21 mouse cellular contexts compared by ENCODE assay signal in genomic region chr7:144278703-144279102, GRCm38 (mm10).
DNase-seq lines count a peak whose midpoint lies in the region; ATAC-seq lines count a peak whose summit lies in the region.
"Had no signal": no experiment of that assay in that cellular context is flagged by ENCODE, and none has a peak within 500 bp of the region (broad histone marks: within the 10 kb centered on the region; RNA-seq: fewer than 3 reads in every experiment).

No protein-coding gene starts in this region.

- H3K4me1 ChIP-seq in heart, embryonic 12.5 days (replicated peaks) = 0 out of 2 replicates have a peak, but pooled peaks cover 4% of the 10 kb centered on the region
- H3K4me1 ChIP-seq: liver, embryonic 15.5 days; stomach, embryonic 15.5 days had no signal

- H3K9ac ChIP-seq in heart, embryonic 12.5 days = no peak overlapping the region
- H3K9ac ChIP-seq: forebrain, embryonic 12.5 days; heart, embryonic 15.5 days; kidney, embryonic 15.5 days; limb, embryonic 15.5 days; liver, embryonic 15.5 days; stomach, embryonic 15.5 days had no signal

- H3K36me3 ChIP-seq in heart, embryonic 12.5 days = no peaks in the 10 kb centered on the region
- H3K36me3 ChIP-seq: embryonic facial prominence, embryonic 10.5 days; forebrain, embryonic 12.5 days; heart, embryonic 15.5 days; kidney, embryonic 15.5 days; limb, embryonic 15.5 days; liver, embryonic 15.5 days; stomach, embryonic 15.5 days had no signal

- H3K27me3 ChIP-seq in heart, embryonic 12.5 days (replicated peaks) = peaks cover 26% of the 10 kb centered on the region
- H3K27me3 ChIP-seq: stomach, embryonic 15.5 days had no signal

- H3K4me3 ChIP-seq in heart, embryonic 12.5 days = no peak overlapping the region
- H3K4me3 ChIP-seq: embryonic facial prominence, embryonic 10.5 days; forebrain, embryonic 12.5 days; heart, adult 2 months; heart, embryonic 15.5 days; kidney, embryonic 15.5 days; limb, embryonic 15.5 days; liver, embryonic 15.5 days; stomach, embryonic 15.5 days had no signal

- H3K9me3 ChIP-seq in heart, embryonic 12.5 days (replicated peaks) = no peaks in the 10 kb centered on the region
- H3K9me3 ChIP-seq: embryonic facial prominence, embryonic 10.5 days; forebrain, embryonic 12.5 days; heart, embryonic 15.5 days; kidney, embryonic 15.5 days; limb, embryonic 15.5 days; liver, embryonic 15.5 days; stomach, embryonic 15.5 days had no signal

- no peak overlapping the region for H3K4me2 ChIP-seq in heart, embryonic 12.5 days
- H3K4me2 ChIP-seq: forebrain, embryonic 12.5 days; heart, embryonic 15.5 days; kidney, embryonic 15.5 days; limb, embryonic 15.5 days; liver, embryonic 15.5 days; midbrain, embryonic 11.5 days; stomach, embryonic 15.5 days had no signal

- ATAC-seq in cerebellum, adult (ENCODE audit: insufficient number of reproducible peaks, low FRiP score, low TSS enrichment) = no peak
- no peak for ATAC-seq in heart, embryonic 12.5 days (ENCODE audit: insufficient number of reproducible peaks, low FRiP score)
- ATAC-seq: intestine, postnatal 0 days had no signal

- intact Hi-C loops in left cerebral cortex, postnatal 4 days (cut with DNase I) = no loop called here

- WGBS in heart, embryonic 12.5 days = 71% methylated on average over 4 of the region's 4 CpGs

- DNase-seq in cerebellum, adult 11 months = peak; percentile 31
- peak; percentile 91 for DNase-seq in left cerebral cortex, postnatal 4 days
- DNase-seq in left cerebral cortex, adult 9 months (ENCODE audit: low spot score in 2 of 2) = no peak
- peak; percentile 91 to 95 for DNase-seq in cerebellum, postnatal 10 days
- DNase-seq in retina, embryonic 14.5 days (ENCODE audit: low spot score) = no peak
- no peak for DNase-seq in left cerebral cortex, adult 18-20 months (ENCODE audit: low spot score in 2 of 2)
- DNase-seq: adrenal gland, adult 2 months; gastrocnemius, postnatal 25 days; heart, adult 2 months had no signal

- no peak overlapping the region for H3K27ac ChIP-seq in heart, embryonic 12.5 days (ENCODE audit: poor library complexity, severe bottlenecking)
- H3K27ac ChIP-seq: embryonic facial prominence, embryonic 10.5 days; forebrain, embryonic 12.5 days; heart, adult 2 months; heart, embryonic 15.5 days; kidney, embryonic 15.5 days; limb, embryonic 15.5 days; liver, embryonic 15.5 days; macrophage; stomach, embryonic 15.5 days had no signal

Comparison
In these comparisons a context has a peak if more than half of its experiments do, and no peak if none do; other contexts are left out.
1. DNase-seq: peak in cerebellum, adult 11 months (single experiment), left cerebral cortex, postnatal 4 days (single experiment) and cerebellum, postnatal 10 days (2 of 2); none in left cerebral cortex, adult 9 months (0 of 2), retina, embryonic 14.5 days (single experiment) and left cerebral cortex, adult 18-20 months (0 of 2).